Comparison of ENCODE assay signal across 14 mouse cellular contexts in the genomic region with DNA sequence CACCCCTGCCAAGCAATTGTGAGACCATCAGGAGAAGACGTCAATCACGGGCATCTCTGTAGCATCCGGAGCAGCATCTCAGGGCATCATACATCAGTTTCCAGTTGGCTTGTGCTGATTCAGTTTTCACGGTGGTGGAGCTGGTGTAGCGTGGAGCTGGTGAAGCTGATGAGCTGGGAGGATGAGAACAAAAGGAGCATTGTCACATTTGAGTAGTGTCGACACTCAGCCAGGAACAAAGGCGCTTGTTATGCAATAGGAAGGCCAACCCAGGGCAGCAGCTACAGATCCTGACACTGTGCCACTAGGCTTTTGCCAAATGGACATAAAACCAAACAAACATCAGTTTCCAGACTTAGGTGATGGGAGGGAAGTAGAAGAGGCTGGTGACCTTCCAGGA. TPM values are rescaled to one million over a fixed set of nuclear protein-coding genes. Genes with fewer than 3 reads are reported as not detected.
DNase-seq lines count a peak whose midpoint lies in the region; ATAC-seq lines count a peak whose summit lies in the region.
"Had no signal": no experiment of that assay in that cellular context is flagged by ENCODE, and none has a peak within 500 bp of the region (broad histone marks: within the 10 kb centered on the region; RNA-seq: fewer than 3 reads in every experiment).

No protein-coding gene starts in this region.

- ATAC-seq in embryonic facial prominence, embryonic 14.5 days (ENCODE audit: low read depth) = no peak
- no peak for ATAC-seq in liver, embryonic 11.5 days (replicated peaks; ENCODE audit: low FRiP score)
- ATAC-seq: activated CD4-positive, CD25-positive, alpha-beta regulatory T cell, adult 4 months had no signal

- no peak overlapping the region for H3K27ac ChIP-seq in embryonic facial prominence, embryonic 14.5 days (replicated peaks; ENCODE audit: low read depth, low read length)
- H3K27ac ChIP-seq in liver, embryonic 11.5 days (ENCODE audit: low read depth, low read length) = no peak overlapping the region
- H3K27ac ChIP-seq: kidney, embryonic 15.5 days; lung, embryonic 15.5 days had no signal

- H3K4me3 ChIP-seq in embryonic facial prominence, embryonic 14.5 days (ENCODE audit: low read depth, low read length) = no peak overlapping the region
- H3K4me3 ChIP-seq in liver, embryonic 11.5 days (ENCODE audit: low read depth, low read length) = no peak overlapping the region
- H3K4me3 ChIP-seq: erythroblast, embryonic 14.5 days; kidney, embryonic 15.5 days; lung, embryonic 15.5 days had no signal

- no peaks in the 10 kb centered on the region for H3K36me3 ChIP-seq in embryonic facial prominence, embryonic 14.5 days (ENCODE audit: control insufficient read depth, insufficient read depth, low read length)
- H3K36me3 ChIP-seq in liver, embryonic 11.5 days (ENCODE audit: control insufficient read depth, insufficient read depth, low read length) = no peaks in the 10 kb centered on the region
- H3K36me3 ChIP-seq: kidney, embryonic 15.5 days; lung, embryonic 15.5 days had no signal

- peak; percentile 79 for DNase-seq in heart, adult 11 months
- DNase-seq in heart, adult 8-10 months (ENCODE audit: low spot score) = no peak
- DNase-seq in right cerebral cortex, adult 18-20 months = peak; percentile 39
- no peak for DNase-seq in right cerebral cortex, postnatal 14 days
- peak; percentile 40 for DNase-seq in embryonic facial prominence, embryonic 14.5 days (ENCODE audit: low spot score)
- DNase-seq in telencephalon, adult 2 months (ENCODE audit: low read depth, low spot score) = peak; percentile 58
- DNase-seq in liver, embryonic 11.5 days (ENCODE audit: low spot score) = no peak
- DNase-seq: gastrocnemius, postnatal 10 days had no signal

- peaks cover 4% of the 10 kb centered on the region; the same call in 1 of the 2 replicates for H3K4me1 ChIP-seq in embryonic facial prominence, embryonic 14.5 days (ENCODE audit: control insufficient read depth, insufficient read depth, low read length)
- no peaks in the 10 kb centered on the region for H3K4me1 ChIP-seq in liver, embryonic 11.5 days (replicated peaks; ENCODE audit: control insufficient read depth, insufficient read depth, low read length)
- H3K4me1 ChIP-seq: kidney, embryonic 15.5 days had no signal

- no peak overlapping the region for H3K9ac ChIP-seq in embryonic facial prominence, embryonic 14.5 days (ENCODE audit: low read depth, low read length)
- H3K9ac ChIP-seq in liver, embryonic 11.5 days (ENCODE audit: low read depth, low read length) = no peak overlapping the region
- H3K9ac ChIP-seq: kidney, embryonic 15.5 days; lung, embryonic 15.5 days had no signal

- H3K4me2 ChIP-seq in embryonic facial prominence, embryonic 14.5 days (ENCODE audit: low read depth, low read length) = no peak overlapping the region
- no peak overlapping the region for H3K4me2 ChIP-seq in liver, embryonic 11.5 days
- H3K4me2 ChIP-seq: kidney, embryonic 15.5 days; lung, embryonic 15.5 days had no signal

- WGBS in embryonic facial prominence, embryonic 14.5 days = 31% methylated on average over 7 of the region's 7 CpGs
- WGBS in liver, embryonic 11.5 days = 70% methylated on average over 7 of the region's 7 CpGs

- H3K9me3 ChIP-seq in embryonic facial prominence, embryonic 14.5 days (ENCODE audit: control insufficient read depth, low read length) = no peaks in the 10 kb centered on the region
- no peaks in the 10 kb centered on the region for H3K9me3 ChIP-seq in liver, embryonic 11.5 days (ENCODE audit: control insufficient read depth, low read length)
- H3K9me3 ChIP-seq: kidney, embryonic 15.5 days; lung, embryonic 15.5 days had no signal

- H3K27me3 ChIP-seq in embryonic facial prominence, embryonic 14.5 days (replicated peaks; ENCODE audit: control insufficient read depth, insufficient read depth, low read length) = no peaks in the 10 kb centered on the region
- no peaks in the 10 kb centered on the region for H3K27me3 ChIP-seq in liver, embryonic 11.5 days (replicated peaks; ENCODE audit: control insufficient read depth, insufficient read depth, low read length)
- H3K27me3 ChIP-seq: kidney, embryonic 15.5 days; lung, embryonic 15.5 days had no signal

RNA-seq across cellular contexts. Expression of gene Gm4894, which starts 23.2 kb away (rescaled TPM):
- not detected for total RNA-seq in heart, adult 8-10 months (2022)
- not detected in 2 replicates for polyA plus RNA-seq in embryonic facial prominence, embryonic 14.5 days (2014; fragmentation: Nextera tagmentation; extraction: Ambion mirVana)
- not detected in 2 replicates for polyA plus RNA-seq in liver, embryonic 11.5 days (2014; fragmentation: Nextera tagmentation; extraction: Ambion mirVana)
- total RNA-seq: gastrocnemius, postnatal 10 days; hematopoietic stem cell, adult 5-6 weeks had no signal
- polyA plus RNA-seq: activated CD4-positive, CD25-positive, alpha-beta regulatory T cell, adult 4 months; erythroblast, embryonic 14.5 days; kidney, embryonic 15.5 days; limb, embryonic 11.5 days; lung, embryonic 15.5 days had no signal

Comparison
In these comparisons a context has a peak if more than half of its experiments do, and no peak if none do; other contexts are left out.
1. DNase-seq: peak in heart, adult 11 months (single experiment), right cerebral cortex, adult 18-20 months (single experiment), embryonic facial prominence, embryonic 14.5 days (single experiment) and telencephalon, adult 2 months (single experiment); none in heart, adult 8-10 months (single experiment), right cerebral cortex, postnatal 14 days (single experiment) and liver, embryonic 11.5 days (single experiment).